Mouse (Mus musculus) left cerebral cortex, adult 2 months (tissue): ENCODE results near the gene Sinhcaf. TPM values are rescaled to one million over a fixed set of nuclear protein-coding genes. Genes with fewer than 3 reads are reported as not detected.
"Not testable (repeated sequence)": the region's sequence is repeated elsewhere in the genome, so short reads cannot be mapped to it uniquely, and the experiment has no call there.

Experiments used
- DNase-seq, 2 experiments: peaks; one replicate each; pipeline ENCODE4 v3.0.0; 2021 to 2022; ENCODE audit warnings: low spot score in 2 of 2, mixed read lengths in 1 of 2; ENCODE audit errors: extremely low spot score in 1 of 2
- H3K27ac ChIP-seq: fragments of 200-600 bp; 2 replicates; pipeline ENCODE4 v1.8.1; 2022
- H3K4me3 ChIP-seq: fragments of 200-600 bp; 2 replicates; pipeline ENCODE4 v1.8.1; 2022
- CTCF ChIP-seq: fragments of 200-600 bp; IDR thresholded peaks from 2 replicates; pipeline ENCODE4 v1.8.1; 2022; ENCODE audit warnings: antibody characterized with exemption, mild to moderate bottlenecking, moderate library complexity
- intact Hi-C: fragments of 180-260 bp; cut with DNase I; formaldehyde crosslinking; loops from one replicate; pipeline ENCODE4 v1.15.1; 2025
- long read RNA-seq, 2 experiments: library from polyadenylated mRNA; stranded (forward); transcript quantifications; one replicate each; pipeline ENCODE4 v2.0.0; 2021; ENCODE audit warnings: borderline mapping rate in 2 of 2
- total RNA-seq, 2 experiments: library from RNA; stranded (reverse); gene quantifications; 2 replicates each; pipeline ENCODE4 v1.2.3; 2021

Gene Sinhcaf
- total RNA-seq = 1 to 10 TPM; 3.3 to 4.4 TPM
- long read RNA-seq, experiment 1, partial matches to known transcripts = 0 of 1 reads
- long read RNA-seq, experiment 1, other reads (novel, unspliced or antisense) = 0 of 1 reads
- long read RNA-seq, experiment 2, partial matches to known transcripts = 0 of 2 reads
- long read RNA-seq, experiment 2, other reads (novel, unspliced or antisense) = 1 of 2 reads

DNA sequence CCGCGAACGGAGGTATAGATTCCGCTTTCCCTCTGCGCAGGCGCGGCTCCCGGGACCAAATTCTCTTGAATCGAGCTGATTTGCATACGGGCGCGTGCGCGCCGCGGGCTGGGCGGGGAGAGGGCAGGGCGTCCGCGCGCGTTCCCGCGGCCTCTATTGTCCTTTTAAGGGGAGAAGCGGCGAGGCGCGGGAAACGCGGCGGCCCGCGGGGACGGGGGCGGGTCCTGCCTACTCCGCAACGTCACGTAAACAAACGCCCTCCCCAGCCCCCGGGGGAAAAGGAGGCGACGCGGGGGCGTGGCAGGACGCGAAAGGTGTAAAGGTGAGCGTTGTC, at the start of gene Sinhcaf:
Gene Sinhcaf (minus strand): TSS at position 59 of the 334 bp plus-strand sequence.
- peak; percentile 94 to 95 for DNase-seq
- Histone ChIP-seq H3K27ac (0 out of 2 replicates have a peak within 1 kb of the TSS, but pooled peaks have one; percentile 24), H3K4me3 (peak within 1 kb of the TSS; percentile 50)
- intact Hi-C loops = loop anchor here (2.0 kb wide), 1 partner anchor 160 kb away; no protein-coding TSS in a partner anchor
- TF ChIP-seq CTCF = no peak

DNA sequence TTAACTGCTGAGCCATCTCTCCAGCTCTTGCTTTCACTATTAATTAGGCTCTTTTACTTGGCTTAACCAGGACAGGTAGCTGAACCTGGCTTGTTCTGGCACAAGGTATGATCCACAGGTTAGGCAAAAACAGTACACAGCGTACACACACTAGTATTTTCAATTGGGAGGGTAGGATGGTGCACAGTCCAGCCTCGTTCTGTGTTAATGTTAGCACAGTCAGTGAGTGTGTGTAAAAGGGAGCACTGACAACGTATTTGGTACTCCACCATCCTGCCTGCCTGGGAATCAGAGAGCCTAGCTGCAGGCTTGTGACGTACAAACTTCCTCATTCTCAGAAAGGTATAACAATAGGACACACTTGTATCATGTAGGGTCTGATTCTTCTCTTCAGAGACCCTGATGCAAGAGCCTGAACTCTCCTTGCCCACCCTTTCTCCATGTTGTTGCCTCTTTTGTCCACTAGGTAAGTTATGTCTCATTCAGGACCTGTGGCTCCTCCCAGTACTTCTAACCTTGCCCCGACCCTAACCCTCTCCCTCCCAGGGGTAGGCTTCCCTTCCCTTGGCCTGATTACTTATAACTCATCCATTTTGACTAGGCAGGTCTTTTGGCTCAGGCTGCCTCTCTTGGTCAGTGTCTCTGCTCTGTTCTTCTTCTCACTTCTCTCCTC, 48.2 kb upstream of the Sinhcaf start:
- Histone ChIP-seq H3K27ac (no peak overlapping the region), H3K4me3 (no peak overlapping the region)
- no peak for DNase-seq
- TF ChIP-seq CTCF = no peak
- intact Hi-C loops = no loop called here

DNA sequence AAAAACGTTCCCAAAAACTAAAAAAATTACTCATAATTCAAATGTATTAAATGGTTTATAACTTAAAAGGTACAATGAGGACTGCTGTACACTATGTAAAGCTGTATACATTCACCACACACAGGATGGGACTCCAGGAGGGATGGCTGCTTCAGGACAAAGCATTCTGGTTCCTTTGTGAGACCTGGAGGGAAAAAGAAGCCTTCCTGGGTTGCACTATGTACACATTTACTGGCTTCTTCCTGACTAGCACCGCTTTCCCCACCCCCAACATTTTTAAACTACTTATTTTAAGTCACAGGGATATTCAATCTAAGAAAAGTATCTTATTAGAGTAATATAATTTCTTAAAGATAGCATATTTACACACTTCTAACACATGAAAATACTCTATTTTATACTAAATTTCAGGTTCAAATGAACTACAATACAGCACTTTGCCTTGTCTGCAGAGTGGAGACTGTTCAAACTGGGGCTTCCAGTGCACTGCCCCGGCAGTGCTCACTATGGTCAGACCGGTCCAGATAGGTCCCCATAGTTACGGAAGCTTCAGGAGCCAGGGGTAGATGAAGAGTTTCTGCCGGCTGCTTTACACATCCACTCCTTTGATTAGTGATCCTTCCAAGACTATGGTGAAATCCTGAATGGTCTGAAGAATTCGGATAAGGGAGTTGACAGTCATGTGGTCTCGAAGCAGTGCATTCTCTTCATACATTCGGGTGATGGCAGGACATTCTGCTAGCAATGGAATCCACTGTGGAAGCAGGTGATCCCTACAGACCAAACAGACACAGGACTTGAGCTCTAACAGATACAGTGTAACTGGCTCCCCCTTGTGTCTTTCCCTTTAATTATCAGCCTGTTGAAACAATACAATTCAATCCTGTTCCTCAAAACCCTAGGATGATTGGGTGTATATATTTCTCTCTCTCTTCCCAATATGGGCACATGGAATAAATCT, 47.1 kb upstream of the Sinhcaf start:
- no peak overlapping the region for H3K27ac ChIP-seq
- intact Hi-C loops = no loop called here
- TF ChIP-seq CTCF = peak; percentile 47
- no peak for DNase-seq
- H3K4me3 ChIP-seq = no peak overlapping the region

DNA sequence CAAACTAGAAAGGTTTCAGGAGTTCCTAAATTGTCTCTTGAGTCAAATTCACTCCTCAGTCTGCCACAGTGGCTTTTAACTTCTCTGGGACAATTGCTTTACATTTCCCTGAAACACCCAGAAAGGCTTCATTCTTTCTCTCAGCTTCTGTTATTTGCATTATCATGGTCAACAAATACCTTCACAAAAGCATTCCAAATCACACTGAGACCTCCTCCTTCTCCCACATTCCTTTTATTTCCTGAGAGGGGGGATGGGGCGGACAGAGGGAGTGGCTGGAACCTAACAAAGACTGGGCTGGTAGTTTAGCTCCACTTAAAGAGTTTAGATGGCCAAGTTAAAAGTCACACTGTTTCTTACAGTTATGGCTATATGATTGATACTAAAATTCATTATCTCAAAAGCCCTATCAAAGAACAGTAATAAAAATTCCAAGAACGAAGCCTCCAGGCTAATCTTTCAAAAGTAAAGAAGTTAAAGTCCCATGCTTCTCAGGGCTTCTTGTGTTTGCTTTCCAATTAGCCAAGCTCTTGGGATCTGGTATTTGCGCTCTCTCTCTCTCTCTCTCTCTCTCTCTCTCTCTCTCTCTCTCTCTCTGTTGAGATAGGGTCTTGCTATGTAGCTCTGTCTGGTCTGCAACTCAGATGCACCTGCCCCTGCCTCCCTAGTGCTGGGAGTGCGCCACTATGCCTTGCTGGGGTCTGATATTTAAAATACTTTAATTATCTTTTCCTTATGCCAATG, 46.3 kb upstream of the Sinhcaf start:
- no peak overlapping the region for H3K4me3 ChIP-seq
- no peak for DNase-seq
- H3K27ac ChIP-seq = no peak overlapping the region
- intact Hi-C loops = no loop called here
- TF ChIP-seq CTCF = no peak

DNA sequence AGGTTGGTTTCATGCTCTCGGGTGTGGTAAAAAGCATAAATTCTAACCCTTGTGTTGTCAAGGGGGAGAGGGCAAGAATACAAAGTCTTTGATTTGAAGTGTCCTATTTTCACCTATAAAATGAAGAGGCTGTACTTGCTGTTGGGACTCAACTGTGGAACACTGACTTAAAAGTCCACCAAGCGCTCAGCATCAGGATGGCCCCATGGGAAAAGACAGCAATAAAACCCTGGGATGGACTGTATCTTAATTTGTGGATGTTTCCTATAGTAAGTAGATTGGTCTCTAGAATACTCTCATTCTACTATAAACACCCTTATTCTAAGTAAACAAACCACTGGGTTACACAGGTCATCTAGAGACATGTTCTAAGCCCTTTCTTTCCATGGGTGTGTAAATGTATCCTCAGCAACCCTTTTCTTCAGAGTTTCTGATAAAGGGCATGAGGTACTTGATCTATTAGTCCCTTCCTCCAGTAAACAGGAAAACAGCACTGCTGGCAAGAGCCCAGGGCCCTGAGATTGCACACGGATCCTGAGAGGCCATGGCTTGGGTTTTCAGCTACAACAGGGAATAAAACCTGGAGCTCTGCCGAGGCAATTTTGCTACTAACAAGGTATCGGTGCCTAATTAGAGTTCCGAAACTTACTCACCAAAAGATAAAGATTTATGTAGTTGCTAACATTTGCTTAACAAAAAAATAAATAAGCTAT, 45.5 kb upstream of the Sinhcaf start:
- DNase-seq = no peak

DNA sequence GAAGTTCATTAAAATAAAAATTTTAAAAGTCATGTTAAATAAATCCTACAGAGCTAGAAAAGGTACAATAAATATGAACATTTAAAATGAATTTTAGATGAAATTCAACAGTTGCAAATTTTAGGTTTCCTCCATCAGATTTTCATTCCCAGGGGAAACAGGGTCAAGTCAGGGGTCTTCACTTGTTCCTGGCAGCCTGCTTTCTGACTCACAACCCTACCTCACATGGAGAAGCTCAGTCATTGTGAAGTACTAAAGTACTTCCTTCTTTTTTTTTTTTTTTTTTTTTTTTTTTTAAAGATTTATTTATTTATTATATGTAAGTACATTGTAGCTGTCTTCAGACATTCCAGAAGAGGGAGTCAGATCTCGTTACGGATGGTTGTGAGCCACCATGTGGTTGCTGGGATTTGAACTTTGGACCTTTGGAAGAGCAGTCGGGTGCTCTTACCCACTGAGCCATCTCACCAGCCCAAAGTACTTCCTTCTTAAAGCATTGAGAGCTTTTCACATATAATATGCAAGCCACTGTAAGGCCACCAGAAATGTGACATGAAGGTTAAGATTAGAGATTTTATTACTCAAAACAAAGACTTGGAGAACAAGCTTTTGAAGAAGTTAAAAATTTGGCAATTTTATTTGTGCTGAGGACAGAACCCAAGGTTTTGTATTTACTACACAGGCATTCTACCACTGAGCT, 43.7 kb upstream of the Sinhcaf start:
- H3K4me3 ChIP-seq, DNase-seq, H3K27ac ChIP-seq, intact Hi-C loops: not testable (repeated sequence)

More for the DNA sequence above, 45.5 kb upstream of the Sinhcaf start:
- TF ChIP-seq CTCF = no peak
- Histone ChIP-seq H3K4me3 (no peak overlapping the region), H3K27ac (no peak overlapping the region)
- intact Hi-C loops = no loop called here

DNA sequence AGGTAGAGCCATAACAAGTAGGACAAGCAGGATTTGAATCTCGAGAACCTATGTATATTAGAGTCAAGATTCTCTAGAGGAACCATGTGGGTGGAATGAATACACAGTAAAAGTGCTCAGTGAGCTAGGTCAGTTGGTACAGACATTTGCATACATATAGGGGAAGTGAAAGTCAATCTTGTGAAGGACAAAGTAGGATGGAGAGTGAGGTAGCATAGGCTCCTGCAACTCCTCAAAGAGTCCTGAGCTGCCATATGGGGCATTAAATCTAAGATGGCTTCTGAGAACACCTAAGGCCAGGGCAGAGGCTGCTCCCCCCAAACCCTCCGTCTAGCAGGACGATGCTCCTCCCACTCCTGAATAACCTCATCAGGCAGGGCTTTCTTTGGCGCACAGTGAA, 39.7 kb upstream of the Sinhcaf start:
- no peak overlapping the region for H3K4me3 ChIP-seq
- no peak overlapping the region for H3K27ac ChIP-seq
- TF ChIP-seq CTCF = no peak
- no peak for DNase-seq
- intact Hi-C loops = no loop called here

DNA sequence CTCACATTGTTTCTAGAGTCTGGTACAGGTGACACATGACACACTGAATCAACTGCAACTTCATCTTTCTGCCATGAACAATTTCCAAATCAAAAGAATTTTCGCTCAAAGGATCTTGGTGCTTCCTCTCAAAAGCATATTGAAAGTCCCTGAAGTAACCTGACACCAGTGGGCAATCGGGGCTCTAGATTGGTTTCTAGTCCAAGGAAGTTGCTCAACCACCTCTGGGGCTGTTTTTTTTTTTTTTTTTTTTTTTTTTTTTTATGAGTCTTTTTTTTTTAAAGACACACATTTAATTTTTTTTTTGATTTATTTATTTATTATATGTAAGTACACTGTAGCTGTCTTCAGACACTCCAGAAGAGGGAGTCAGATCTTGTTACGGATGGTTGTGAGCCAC, 34.2 kb upstream of the Sinhcaf start:
- no peak for TF ChIP-seq CTCF
- DNase-seq = no peak
- intact Hi-C loops = no loop called here
- Histone ChIP-seq H3K4me3 (no peak overlapping the region), H3K27ac (no peak overlapping the region)

DNA sequence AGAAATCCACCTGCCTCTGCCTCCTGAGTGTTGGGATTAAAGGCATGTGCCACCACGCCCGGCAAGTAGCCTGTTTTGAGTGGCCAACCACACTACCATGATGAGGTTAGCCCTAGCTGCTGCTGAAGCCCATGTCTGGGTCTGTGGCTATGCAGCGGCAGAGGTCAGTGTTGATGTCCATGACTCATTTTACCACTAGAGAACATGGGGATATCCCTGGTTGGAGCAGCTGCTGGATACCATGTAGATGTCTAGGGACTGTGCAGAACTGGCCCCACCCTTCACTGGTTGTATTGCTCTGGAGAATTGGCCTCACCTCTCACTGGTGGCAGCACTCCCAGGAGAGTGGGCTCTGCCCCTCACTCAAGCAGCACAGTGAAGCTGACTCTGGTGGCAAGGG, 28.8 kb upstream of the Sinhcaf start:
- Histone ChIP-seq H3K27ac (no peak overlapping the region), H3K4me3 (no peak overlapping the region)
- no peak for DNase-seq
- intact Hi-C loops = no loop called here
- no peak for TF ChIP-seq CTCF

DNA sequence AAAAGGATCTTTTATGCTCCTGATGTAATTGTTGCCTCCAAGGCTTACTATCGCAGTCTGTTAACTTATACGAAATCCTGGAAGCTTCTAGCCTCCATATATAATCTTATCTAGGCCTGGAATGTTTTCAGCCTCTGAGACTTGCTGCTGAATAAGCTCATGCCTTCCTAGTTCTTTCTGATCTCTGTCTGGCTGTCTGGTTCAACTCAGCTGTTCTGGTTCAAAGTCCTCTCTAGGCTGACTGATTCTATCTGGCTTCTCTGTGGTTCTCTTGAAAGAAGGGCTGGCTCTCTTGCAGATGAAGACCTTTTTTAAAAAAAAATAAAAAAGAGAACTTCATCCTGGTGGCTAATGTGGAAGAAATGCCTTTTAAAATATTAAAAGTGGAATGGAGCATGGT, 26.6 kb upstream of the Sinhcaf start:
- intact Hi-C loops = no loop called here
- no peak for TF ChIP-seq CTCF
- no peak overlapping the region for H3K27ac ChIP-seq
- no peak for DNase-seq
- H3K4me3 ChIP-seq = no peak overlapping the region
